Mouse (Mus musculus) forebrain, embryonic 11.5 days (tissue): ENCODE data around the gene Rbm38. TPM values are rescaled to one million over a fixed set of nuclear protein-coding genes. Genes with fewer than 3 reads are reported as not detected.

Experiments
- ATAC-seq: fragments of 200-750 bp; cut with Nextera tagmentation; replicated peaks from 2 replicates; pipeline ENCODE4 v1.8.0; 2017; ENCODE audit warnings: moderate TSS enrichment; ENCODE audit not compliant: low FRiP score
- DNase-seq: peaks from one replicate; pipeline ENCODE4 v3.0.0-alpha.2; 2017; ENCODE audit warnings: low spot score
- H3K27ac ChIP-seq: fragments of 300-500 bp; sonication (generic); 2 replicates; pipeline ENCODE4 v1.5.1; 2014; ENCODE audit warnings: low read depth, low read length
- H3K27me3 ChIP-seq: fragments of 300-500 bp; sonication (generic); 2 replicates; pipeline ENCODE4 v1.6.1; 2014; ENCODE audit warnings: mild to moderate bottlenecking, low read length, mixed read lengths; ENCODE audit not compliant: control insufficient read depth, insufficient read depth
- H3K36me3 ChIP-seq: fragments of 300-500 bp; sonication (generic); 2 replicates; pipeline ENCODE4 v1.6.1; 2014; ENCODE audit warnings: mild to moderate bottlenecking, low read length, moderate library complexity, mixed read lengths; ENCODE audit not compliant: control insufficient read depth, insufficient read depth
- H3K4me1 ChIP-seq: fragments of 300-500 bp; sonication (generic); replicated peaks from 2 replicates; pipeline ENCODE4 v1.6.1; 2014; ENCODE audit warnings: low read length, mixed read lengths; ENCODE audit not compliant: control insufficient read depth, insufficient read depth
- H3K4me2 ChIP-seq: fragments of 300-500 bp; sonication (generic); 2 replicates; pipeline ENCODE4 v1.6.1; 2014; ENCODE audit warnings: low read depth, mild to moderate bottlenecking, low read length, moderate library complexity, mixed read lengths; ENCODE audit not compliant: severe bottlenecking
- H3K4me3 ChIP-seq: fragments of 300-500 bp; sonication (generic); 2 replicates; pipeline ENCODE4 v1.5.1; 2014; ENCODE audit warnings: low read depth, low read length
- H3K9ac ChIP-seq: fragments of 300-500 bp; sonication (generic); 2 replicates; pipeline ENCODE4 v1.6.1; 2014; ENCODE audit warnings: low read length
- H3K9me3 ChIP-seq: fragments of 300-500 bp; sonication (generic); 2 replicates; pipeline ENCODE4 v1.6.1; 2016; ENCODE audit warnings: low read length, mixed read lengths; ENCODE audit not compliant: control insufficient read depth
- WGBS: fragments of 180-500 bp; shearing (Covaris S2); extraction: QIAGEN DNeasy Blood & Tissue Kit; methylation state at CpG from one replicate; pipeline ENCODE4 v1.1.7; 2014; 5-methylcytosine and 5-hydroxymethylcytosine counted together
- polyA plus RNA-seq: library from polyadenylated mRNA; unstranded; fragments of >200 nt; fragmentation: Nextera tagmentation; extraction: Ambion mirVana; gene quantifications from 2 replicates; pipeline ENCODE4 v1.2.1, GENCODE M21; 2014

The Rbm38 gene
- polyA plus RNA-seq, 1 experiment from 2014 or later = 111 TPM

GRCm38 (mm10) chr2:173052881-173053280 is 32.6 kb downstream of the Rbm38 start:
- WGBS = 94% methylated on average over 8 of the region's 8 CpGs

GRCm38 (mm10) chr2:173053846-173054245 is 33.5 kb downstream of the Rbm38 start:
- Histone ChIP-seq H3K27me3 (no peaks in the 10 kb centered on the region), H3K9me3 (no peaks in the 10 kb centered on the region), H3K27ac (no peak overlapping the region), H3K9ac (no peak overlapping the region), H3K36me3 (no peaks in the 10 kb centered on the region), H3K4me3 (no peak overlapping the region), H3K4me1 (peaks cover 4% of the 10 kb centered on the region; the same call in 1 of the 2 replicates), H3K4me2 (no peak overlapping the region)
- 79% methylated on average over 6 of the region's 6 CpGs for WGBS
- DNase-seq (no peak), ATAC-seq (no peak)

More at GRCm38 (mm10) chr2:173052881-173053280, 32.6 kb downstream of the Rbm38 start:
- H3K27ac ChIP-seq = no peak overlapping the region
- DNase-seq = no peak
- H3K4me2 ChIP-seq = no peak overlapping the region
- no peaks in the 10 kb centered on the region for H3K9me3 ChIP-seq
- H3K4me1 ChIP-seq = no peaks in the 10 kb centered on the region; the same call in 1 of the 2 replicates
- H3K27me3 ChIP-seq = no peaks in the 10 kb centered on the region
- no peak overlapping the region for H3K9ac ChIP-seq
- H3K4me3 ChIP-seq = no peak overlapping the region
- no peaks in the 10 kb centered on the region for H3K36me3 ChIP-seq
- no peak for ATAC-seq

GRCm38 (mm10) chr2:173056303-173056881 is 36.1 kb downstream of the Rbm38 start:
- H3K27ac ChIP-seq = no peak overlapping the region
- no peaks in the 10 kb centered on the region for H3K9me3 ChIP-seq
- no peak overlapping the region for H3K9ac ChIP-seq
- H3K36me3 ChIP-seq = no peaks in the 10 kb centered on the region
- no peak overlapping the region for H3K4me3 ChIP-seq
- no peak overlapping the region for H3K4me2 ChIP-seq
- peaks cover 4% of the 10 kb centered on the region; the same call in 1 of the 2 replicates for H3K4me1 ChIP-seq
- ATAC-seq = no peak
- no peaks in the 10 kb centered on the region for H3K27me3 ChIP-seq
- WGBS = 81% methylated on average over 10 of the region's 10 CpGs
- no peak for DNase-seq

GRCm38 (mm10) chr2:173056882-173057315 is 36.6 kb downstream of the Rbm38 start:
- ATAC-seq (no peak), DNase-seq (no peak)
- H3K4me3 ChIP-seq = no peak overlapping the region
- H3K9ac ChIP-seq = no peak overlapping the region
- no peaks in the 10 kb centered on the region for H3K36me3 ChIP-seq
- no peak overlapping the region for H3K4me2 ChIP-seq
- 77% methylated on average over 11 of the region's 11 CpGs for WGBS
- H3K9me3 ChIP-seq = no peaks in the 10 kb centered on the region
- no peak overlapping the region for H3K27ac ChIP-seq
- peaks cover 4% of the 10 kb centered on the region; the same call in 1 of the 2 replicates for H3K4me1 ChIP-seq
- no peaks in the 10 kb centered on the region for H3K27me3 ChIP-seq

- H3K4me2 ChIP-seq = no peak overlapping the region
- no peak overlapping the region for H3K27ac ChIP-seq
- DNase-seq (no peak), ATAC-seq (no peak)
- H3K4me1 ChIP-seq = peaks cover 4% of the 10 kb centered on the region; the same call in 1 of the 2 replicates
- no peaks in the 10 kb centered on the region for H3K9me3 ChIP-seq
- no peaks in the 10 kb centered on the region for H3K27me3 ChIP-seq
- H3K4me3 ChIP-seq = no peak overlapping the region
- 78% methylated on average over 10 of the region's 10 CpGs for WGBS
- H3K9ac ChIP-seq = no peak overlapping the region
- H3K36me3 ChIP-seq = no peaks in the 10 kb centered on the region
These were observed 37.3 kb downstream of the Rbm38 start for GRCm38 (mm10) chr2:173057623-173058022.

- Histone ChIP-seq H3K4me1 (peaks cover 4% of the 10 kb centered on the region; the same call in 1 of the 2 replicates), H3K4me2 (no peak overlapping the region), H3K9me3 (no peaks in the 10 kb centered on the region), H3K36me3 (no peaks in the 10 kb centered on the region), H3K4me3 (no peak overlapping the region), H3K9ac (no peak overlapping the region), H3K27ac (no peak overlapping the region), H3K27me3 (no peaks in the 10 kb centered on the region)
- ATAC-seq (no peak), DNase-seq (no peak)
- WGBS = 39% methylated on average over 11 of the region's 11 CpGs
These were observed 38.0 kb downstream of the Rbm38 start for GRCm38 (mm10) chr2:173058263-173058662.

GRCm38 (mm10) chr2:173060450-173060849 is 40.2 kb downstream of the Rbm38 start:
- no peaks in the 10 kb centered on the region for H3K27me3 ChIP-seq
- no peaks in the 10 kb centered on the region for H3K36me3 ChIP-seq
- 93% methylated on average over 9 of the region's 9 CpGs for WGBS
- no peak overlapping the region for H3K4me2 ChIP-seq
- no peak for DNase-seq
- H3K27ac ChIP-seq = no peak overlapping the region
- peaks cover 4% of the 10 kb centered on the region; the same call in 1 of the 2 replicates for H3K4me1 ChIP-seq
- no peaks in the 10 kb centered on the region for H3K9me3 ChIP-seq
- no peak for ATAC-seq
- no peak overlapping the region for H3K9ac ChIP-seq
- H3K4me3 ChIP-seq = no peak overlapping the region

GRCm38 (mm10) chr2:173061443-173062351 is 41.4 kb downstream of the Rbm38 start:
- Histone ChIP-seq H3K4me3 (no peak overlapping the region), H3K36me3 (no peaks in the 10 kb centered on the region), H3K4me2 (no peak overlapping the region), H3K27me3 (no peaks in the 10 kb centered on the region), H3K4me1 (peaks cover 4% of the 10 kb centered on the region; the same call in 1 of the 2 replicates), H3K9me3 (no peaks in the 10 kb centered on the region), H3K27ac (no peak overlapping the region), H3K9ac (no peak overlapping the region)
- 75% methylated on average over 15 of the region's 15 CpGs for whole genome bisulfite sequencing
- DNase-seq (no peak), ATAC-seq (no peak)
